Mouse (Mus musculus) retina, embryonic 14.5 days (tissue): Measurements from ENCODE around the gene Paqr8.
A peak's percentile ranks its signal among the peaks of the same experiment; 100 is the strongest.

Experiments used
- DNase-seq: peaks from one replicate; pipeline ENCODE4 v3.0.0-alpha.2; 2015; ENCODE audit warnings: low spot score

Paqr8 gene

DNA sequence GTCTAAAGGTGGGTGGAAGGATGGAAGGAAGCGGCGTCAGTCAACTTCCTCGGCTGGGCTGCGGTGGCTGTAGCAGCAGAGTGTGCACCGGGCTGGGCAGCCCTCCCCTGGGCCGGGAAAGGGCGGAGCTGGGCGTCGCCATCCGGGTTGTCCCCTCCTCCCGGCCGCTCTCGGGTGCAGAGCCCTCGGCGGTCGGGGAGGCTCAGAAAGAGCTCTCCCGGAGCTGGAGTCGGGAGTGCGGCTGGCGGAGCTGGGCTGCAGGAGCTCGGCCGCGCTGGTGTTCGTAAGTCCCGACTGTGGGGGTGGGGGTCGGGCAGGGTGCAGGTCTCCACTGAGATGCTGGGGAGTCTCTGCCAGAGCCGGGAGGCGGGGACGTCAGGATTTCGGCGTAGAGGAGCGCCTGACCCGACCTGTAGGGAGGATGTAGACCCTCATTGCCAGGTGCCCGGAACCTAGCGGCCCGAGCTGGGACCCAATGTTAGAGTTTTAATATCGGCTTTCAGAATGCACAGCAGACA is at the start of gene Paqr8:
TSS of gene Paqr8 (plus strand) at position 203 of the 518 bp plus-strand sequence.
- peak; percentile 83 for DNase-seq

GRCm38 (mm10) chr1:20856924-20857902 is 33.2 kb upstream of the Paqr8 start:
- no peak for DNase-seq

GRCm38 (mm10) chr1:20860775-20861174 is 29.6 kb upstream of the Paqr8 start:
- no peak for DNase-seq

GRCm38 (mm10) chr1:20861865-20862264 is 28.5 kb upstream of the Paqr8 start:
- no peak for DNase-seq

- no peak for DNase-seq
Observed at GRCm38 (mm10) chr1:20863452-20864172, 26.8 kb upstream of the Paqr8 start.

DNA sequence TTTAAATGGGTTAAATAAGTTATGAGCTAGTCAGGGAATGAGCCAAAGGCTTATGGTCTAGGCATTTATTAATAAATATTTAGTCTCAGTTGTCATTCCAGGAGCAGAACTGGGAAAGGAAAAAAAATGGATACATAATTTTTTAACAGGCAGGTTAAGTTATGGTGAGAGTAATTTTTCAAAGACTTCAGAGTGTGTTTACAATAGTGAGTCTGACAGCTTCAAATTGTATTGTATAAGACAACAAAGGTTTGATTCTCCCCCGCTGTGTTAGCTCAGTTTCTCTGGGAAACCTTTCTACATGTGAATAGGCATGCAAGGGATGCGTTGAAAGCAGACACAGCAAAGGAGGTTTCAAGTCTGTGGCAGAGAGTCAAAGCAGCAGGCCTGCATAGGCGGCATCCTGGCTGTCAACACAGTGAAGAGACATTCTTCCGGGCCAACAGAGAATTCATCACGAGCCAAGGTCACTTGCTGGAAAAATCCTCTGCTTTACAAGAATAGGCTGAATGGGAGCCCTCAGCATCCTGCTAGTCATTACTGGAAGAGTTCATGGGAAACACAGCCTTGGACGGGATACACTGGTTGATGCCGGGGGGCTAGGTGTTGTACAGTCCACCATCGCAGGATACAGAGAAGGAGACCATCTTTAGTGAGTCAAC is 23.0 kb upstream of the Paqr8 start:
- DNase-seq, result peak; percentile 42

DNA sequence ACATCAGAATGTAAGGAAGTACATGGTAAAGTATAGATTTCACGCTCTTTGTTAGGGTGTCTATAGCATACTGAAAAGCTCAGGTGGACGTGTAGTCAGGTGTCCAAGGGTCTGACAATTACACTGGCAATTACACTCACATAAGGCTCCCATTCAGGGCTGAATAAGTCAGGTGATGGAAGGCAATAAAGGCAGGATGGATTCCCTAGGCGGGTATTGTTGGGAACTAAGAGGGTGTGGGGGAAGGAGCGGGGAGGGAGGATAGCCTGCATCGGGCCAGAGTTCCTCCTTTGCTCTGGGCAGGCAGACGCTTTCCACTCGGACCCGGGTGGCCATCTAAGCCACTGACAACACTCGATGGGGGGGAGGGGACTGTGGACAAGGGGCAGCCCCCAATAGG is 22.4 kb upstream of the Paqr8 start:
- DNase-seq, result no peak

GRCm38 (mm10) chr1:20870887-20871286 is 19.5 kb upstream of the Paqr8 start:
- no peak for DNase-seq

- no peak for DNase-seq
Observed at GRCm38 (mm10) chr1:20872496-20872895, 17.9 kb upstream of the Paqr8 start.

- DNase-seq, result no peak
Observed at GRCm38 (mm10) chr1:20874061-20874460, 16.3 kb upstream of the Paqr8 start.

DNA sequence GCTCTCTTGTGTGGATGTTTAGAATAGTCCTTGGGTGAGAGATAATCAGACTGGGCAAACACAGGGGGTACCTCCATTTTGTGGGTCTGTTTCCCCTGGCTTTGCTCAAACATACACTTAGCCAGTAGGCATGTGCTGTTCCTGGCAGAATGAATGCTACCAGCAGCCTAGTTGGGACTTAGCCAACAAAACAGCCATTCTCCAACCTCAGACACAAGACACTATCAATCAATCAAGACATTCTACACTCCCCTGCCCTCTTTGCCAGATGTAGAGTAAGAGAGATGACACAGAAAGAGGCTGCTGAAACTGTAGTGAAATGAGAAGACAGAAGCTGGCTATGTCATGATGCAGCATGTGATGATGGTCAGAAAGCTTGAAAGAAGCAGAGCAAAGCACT is 13.1 kb upstream of the Paqr8 start:
- DNase-seq, result no peak

DNA sequence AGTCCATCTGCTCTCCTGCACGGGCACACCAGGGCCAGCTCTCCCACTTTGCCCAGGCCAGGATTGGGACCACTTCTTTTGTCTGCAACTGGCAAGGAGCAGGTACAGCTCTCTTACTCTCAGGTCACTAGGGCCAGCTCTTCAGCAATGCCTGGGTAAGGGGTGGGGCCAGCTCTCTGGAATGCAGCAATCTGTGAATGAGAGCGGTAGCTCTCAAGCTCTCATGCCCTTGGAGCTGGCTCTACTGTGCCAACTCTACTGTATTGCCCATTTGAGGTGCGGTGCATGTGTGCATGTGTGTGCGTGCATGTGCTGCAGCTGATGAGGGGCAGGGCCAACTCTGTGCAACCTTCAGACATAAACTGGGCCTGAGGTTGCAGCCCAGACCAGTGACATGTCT is 11.0 kb upstream of the Paqr8 start:
- no peak for DNase-seq

DNA sequence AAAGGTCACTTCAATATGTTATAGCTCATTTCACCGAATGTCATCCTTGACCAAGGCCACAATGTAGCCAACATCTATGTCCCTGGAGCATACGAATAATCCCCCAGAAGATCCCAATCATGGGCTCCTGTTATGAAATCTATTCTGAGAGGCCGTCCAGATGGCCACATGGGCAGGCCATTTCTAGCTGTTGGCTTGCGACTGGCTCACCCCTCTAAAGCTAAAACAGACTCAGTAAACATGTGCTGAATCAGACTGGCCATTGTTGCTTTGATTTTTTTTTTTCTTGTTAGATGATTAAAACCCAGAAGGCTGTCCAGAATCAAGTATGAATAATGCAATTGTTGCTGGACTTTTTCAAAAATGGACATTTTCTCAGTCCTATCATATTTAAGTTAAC is 7.3 kb upstream of the Paqr8 start:
- DNase-seq, result no peak

DNA sequence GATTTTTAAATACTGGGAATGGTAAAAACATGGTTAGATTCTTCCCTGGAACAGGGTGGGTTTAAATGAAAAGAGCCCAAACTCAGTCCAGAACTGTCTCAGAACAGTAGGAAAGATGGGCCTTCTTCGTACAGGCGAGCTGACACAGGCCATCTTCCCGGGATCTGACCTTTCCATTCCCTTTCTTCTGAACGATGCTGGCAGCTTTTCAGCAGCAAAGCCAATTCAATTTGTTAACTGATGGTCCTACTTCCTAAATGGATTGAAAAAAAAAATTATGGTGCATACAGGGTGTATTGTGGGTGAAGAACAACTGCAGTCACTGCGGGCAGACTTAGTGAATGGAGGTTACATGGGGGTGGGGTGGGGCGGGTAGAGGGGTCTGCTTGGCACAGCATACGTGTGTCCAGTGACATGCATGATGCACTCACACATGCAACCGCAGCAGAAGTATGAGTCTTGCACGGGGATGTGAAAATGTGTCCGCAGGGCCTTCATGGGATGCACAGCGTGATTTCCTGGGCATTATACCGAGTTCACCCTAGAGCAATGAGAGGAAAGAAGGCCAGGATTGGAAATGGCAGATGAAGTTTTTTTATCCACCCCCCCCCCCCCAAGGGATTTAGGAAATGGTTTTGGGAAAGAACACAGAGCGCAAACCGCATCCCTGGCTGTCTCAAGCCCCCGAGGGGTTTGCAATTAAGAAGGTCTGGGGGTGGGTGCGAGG is 566 bp upstream of the Paqr8 start:
- DNase-seq, result no peak

GRCm38 (mm10) chr1:20890941-20891399 is 564 bp downstream of the Paqr8 start:
- DNase-seq, result peak; percentile 70

- DNase-seq, result no peak
Observed at GRCm38 (mm10) chr1:20893059-20893458, 2.7 kb downstream of the Paqr8 start.

DNA sequence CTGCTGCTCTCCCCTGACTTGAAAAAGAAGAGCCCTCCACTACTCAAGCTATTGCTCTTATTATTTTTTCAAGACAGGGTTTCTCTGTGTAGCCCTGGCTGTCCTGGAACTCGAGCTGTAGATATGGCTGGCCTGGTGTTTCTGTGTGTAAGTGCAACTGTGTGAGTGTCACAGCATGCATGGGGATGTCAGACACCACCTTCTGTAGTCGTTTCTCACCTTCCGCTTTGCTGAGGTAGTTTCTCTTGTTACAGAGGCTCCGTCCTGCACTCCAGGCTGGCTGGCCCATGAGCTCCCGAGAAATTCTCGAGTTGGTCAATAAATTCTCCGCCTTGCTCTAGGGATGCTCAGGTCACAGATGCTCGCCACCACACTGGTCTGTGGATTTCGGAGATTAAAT is 8.0 kb downstream of the Paqr8 start:
- no peak for DNase-seq

DNA sequence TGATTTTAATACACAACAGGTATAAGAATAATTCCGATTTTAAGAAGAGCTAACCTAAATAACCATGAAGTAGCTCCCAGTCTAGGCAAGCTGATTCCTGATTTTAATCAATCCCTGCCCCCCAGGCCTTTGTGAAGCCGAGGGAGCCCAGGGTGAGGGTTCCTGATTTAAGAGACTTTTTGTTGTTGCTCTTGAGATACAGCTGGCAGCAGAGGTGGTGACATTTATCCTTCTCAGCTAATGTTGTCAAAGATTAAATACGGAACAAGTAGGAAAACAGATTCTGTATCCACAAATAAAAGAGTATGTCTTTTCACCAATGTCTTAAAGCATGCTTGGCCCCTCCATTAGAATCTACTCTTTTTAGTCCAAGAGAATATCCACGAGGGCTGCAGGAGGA is 9.9 kb downstream of the Paqr8 start:
- DNase-seq, result no peak

DNA sequence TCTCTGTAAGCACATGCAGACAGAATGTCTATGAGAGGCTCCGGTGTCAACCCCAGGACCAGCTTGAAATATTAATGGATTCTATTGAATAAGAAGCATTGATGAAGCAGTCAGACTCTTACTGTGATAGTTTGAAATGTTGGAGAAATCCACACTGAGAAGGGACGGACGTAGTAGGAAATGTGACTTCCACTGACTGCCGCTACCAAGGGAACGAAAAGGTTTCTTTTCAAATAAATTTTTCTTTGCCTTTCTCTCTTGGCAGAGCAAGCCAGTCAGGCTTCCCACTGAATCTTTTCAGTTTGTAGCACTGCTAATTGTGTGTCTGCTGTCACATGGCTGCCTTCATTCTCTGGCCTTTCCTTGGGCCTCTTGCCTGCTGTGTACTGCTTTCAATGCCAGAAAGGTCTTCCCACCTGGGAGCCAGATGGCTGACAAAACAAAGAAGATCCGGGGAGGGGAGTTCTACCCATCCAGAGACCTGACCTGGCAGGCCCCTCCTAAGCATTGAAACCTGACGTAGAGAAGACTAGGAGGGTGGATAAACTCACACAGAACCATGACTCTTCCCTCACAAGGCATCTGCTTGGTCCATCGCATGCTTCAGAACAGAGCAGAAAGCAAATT is 15.2 kb downstream of the Paqr8 start:
- no peak for DNase-seq

DNA sequence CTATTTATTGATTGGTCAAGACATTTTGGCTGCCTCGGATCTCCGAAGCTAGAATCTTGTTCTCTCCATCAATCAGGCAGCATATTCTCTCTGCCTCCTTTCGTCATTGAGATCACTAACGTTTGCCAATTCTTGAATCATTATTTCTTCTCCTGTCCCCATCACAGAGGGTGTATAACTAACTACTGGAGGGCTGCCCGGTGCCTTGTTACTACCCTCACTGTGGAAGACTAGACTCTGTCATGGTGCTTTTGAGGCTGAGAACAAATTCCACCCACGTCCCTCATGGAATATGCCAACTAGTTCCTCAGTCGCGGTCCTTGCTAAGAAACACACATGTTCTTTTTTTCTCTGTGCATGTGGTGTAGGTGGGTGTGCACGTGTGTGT is 15.7 kb downstream of the Paqr8 start:
- no peak for DNase-seq

- DNase-seq, result no peak
Observed at GRCm38 (mm10) chr1:20908541-20908940, 18.1 kb downstream of the Paqr8 start.
